Mouse (Mus musculus) MEL (cell line): ENCODE data around the gene Sbk3. TPM values are rescaled to one million over a fixed set of nuclear protein-coding genes. Genes with fewer than 3 reads are reported as not detected.

Experiments used
- DNase-seq: peaks from one replicate; pipeline ENCODE4 v3.0.0; 2011; ENCODE audit warnings: low read depth, low spot score
- H3K27ac ChIP-seq: 2 replicates; pipeline ENCODE4 v1.5.1; 2012; ENCODE audit warnings: low read depth, mild to moderate bottlenecking, control low read depth, low read length, moderate library complexity; ENCODE audit not compliant: control insufficient read depth
- H3K27me3 ChIP-seq, 2 experiments: fragments of 150-350 bp in 1 of 2; sonication (generic) in 1 of 2; 2 replicates each; pipeline ENCODE4 v1.6.1; 2012; ENCODE audit warnings: low read length in 2 of 2, mild to moderate bottlenecking in 2 of 2, improper control_type of control experiment in 1 of 2, moderate library complexity in 1 of 2; ENCODE audit not compliant: insufficient read depth in 2 of 2, control insufficient read depth in 1 of 2
- H3K36me3 ChIP-seq, 2 experiments: 2 replicates each; pipeline ENCODE4 v1.6.1; 2012 to 2014; ENCODE audit warnings: low read length in 2 of 2, improper control_type of control experiment in 1 of 2, inconsistent platforms in 1 of 2, mild to moderate bottlenecking in 1 of 2; ENCODE audit not compliant: insufficient read depth in 2 of 2, control insufficient read depth in 1 of 2
- H3K4me1 ChIP-seq, 2 experiments: fragments of 150-350 bp in 1 of 2; sonication (generic) in 1 of 2; 2 replicates each; pipeline ENCODE4 v1.6.1; 2012; ENCODE audit warnings: low read length in 2 of 2, improper control_type of control experiment in 1 of 2, mild to moderate bottlenecking in 1 of 2; ENCODE audit not compliant: insufficient read depth in 2 of 2, control insufficient read depth in 1 of 2
- H3K4me3 ChIP-seq, 2 experiments: fragments of 150-350 bp in 1 of 2; sonication (generic) in 1 of 2; 2 replicates each; pipeline ENCODE4 v1.5.1; 2012; ENCODE audit warnings: low read depth in 2 of 2, low read length in 2 of 2, mild to moderate bottlenecking in 2 of 2, moderate library complexity in 2 of 2, control low read depth in 1 of 2, improper control_type of control experiment in 1 of 2; ENCODE audit not compliant: control insufficient read depth in 1 of 2, insufficient read depth in 1 of 2
- H3K79me2 ChIP-seq: 2 replicates; pipeline ENCODE4 v1.6.1; 2012; ENCODE audit warnings: mild to moderate bottlenecking, low read length, moderate library complexity; ENCODE audit not compliant: control insufficient read depth, poor library complexity, insufficient read depth
- H3K9ac ChIP-seq: 2 replicates; pipeline ENCODE4 v1.6.1; 2012; ENCODE audit warnings: low read depth, mild to moderate bottlenecking, control low read depth, low read length, moderate library complexity; ENCODE audit not compliant: control insufficient read depth, poor library complexity, severe bottlenecking
- H3K9me3 ChIP-seq: fragments of 150-350 bp; sonication (generic); replicated peaks from 2 replicates; pipeline ENCODE4 v1.6.1; 2012; ENCODE audit warnings: mild to moderate bottlenecking, low read length, improper control_type of control experiment, moderate library complexity; ENCODE audit not compliant: insufficient read depth
- CTCF ChIP-seq, 3 experiments: IDR thresholded peaks in 2 of 3; conservative IDR thresholded peaks in 1 of 3; 2 replicates each; pipeline ENCODE4 v1.5.1; 2011 to 2012; ENCODE audit warnings: low read length in 3 of 3, low read depth in 2 of 3, mild to moderate bottlenecking in 2 of 3, improper control_type of control experiment in 1 of 3, inconsistent platforms in 1 of 3, mixed read lengths in 1 of 3, moderate library complexity in 1 of 3; ENCODE audit not compliant: control insufficient read depth in 1 of 3, insufficient read depth in 1 of 3, poor library complexity in 1 of 3, severe bottlenecking in 1 of 3
- ELF1 ChIP-seq: IDR thresholded peaks from 2 replicates; pipeline ENCODE4 v1.6.1; 2014; ENCODE audit warnings: low read depth, mild to moderate bottlenecking, inconsistent platforms, low read length, improper control_type of control experiment, moderate library complexity
- EP300 ChIP-seq, 2 experiments: IDR thresholded peaks; 2 replicates each; pipeline ENCODE4 v1.6.1; 2011; ENCODE audit warnings: improper control_type of control experiment in 2 of 2, low read length in 2 of 2, low read depth in 1 of 2, mild to moderate bottlenecking in 1 of 2
- MAZ ChIP-seq: IDR thresholded peaks from 2 replicates; pipeline ENCODE4 v1.6.1; 2012; ENCODE audit warnings: low read depth, mild to moderate bottlenecking, inconsistent platforms, low read length, improper control_type of control experiment
- MXI1 ChIP-seq: IDR thresholded peaks from 2 replicates; pipeline ENCODE4 v1.6.1; 2011; ENCODE audit warnings: mild to moderate bottlenecking, low read depth, low read length, improper control_type of control experiment
- MYC ChIP-seq: IDR thresholded peaks from 2 replicates; pipeline ENCODE4 v1.6.1; 2011; ENCODE audit warnings: low read depth, mild to moderate bottlenecking, low read length, improper control_type of control experiment, moderate library complexity
- POLR2AphosphoS5 ChIP-seq: IDR thresholded peaks from 2 replicates; pipeline ENCODE4 v1.6.1; 2012; ENCODE audit warnings: low read depth, borderline replicate concordance, mild to moderate bottlenecking, inconsistent platforms, low read length, moderate library complexity, mixed read lengths
- SMC3 ChIP-seq: IDR thresholded peaks from 2 replicates; pipeline ENCODE4 v1.6.1; 2011; ENCODE audit warnings: low read depth, low read length, improper control_type of control experiment
- TBP ChIP-seq: IDR thresholded peaks from 2 replicates; pipeline ENCODE4 v1.8.0; 2011; ENCODE audit warnings: low read depth, low read length, improper control_type of control experiment
- USF1 ChIP-seq: IDR thresholded peaks from 2 replicates; pipeline ENCODE4 v1.6.1; 2014; ENCODE audit warnings: low read depth, mild to moderate bottlenecking, inconsistent platforms, low read length, improper control_type of control experiment, moderate library complexity
- ZC3H11A ChIP-seq: IDR thresholded peaks from 2 replicates; pipeline ENCODE4 v1.6.1; 2012; ENCODE audit warnings: low read depth, mild to moderate bottlenecking, inconsistent platforms, low read length, improper control_type of control experiment
- ZKSCAN1 ChIP-seq: IDR thresholded peaks from 2 replicates; pipeline ENCODE4 v1.6.1; 2012; ENCODE audit warnings: low read depth, mild to moderate bottlenecking, inconsistent platforms, low read length, improper control_type of control experiment, moderate library complexity
- ZNF384 ChIP-seq: IDR thresholded peaks from 2 replicates; pipeline ENCODE4 v1.6.1; 2012; ENCODE audit warnings: low read depth, mild to moderate bottlenecking, inconsistent platforms, low read length, improper control_type of control experiment
- polyA plus RNA-seq, 2 experiments: library from polyadenylated mRNA; stranded (reverse) in 1 of 2; unstranded in 1 of 2; fragments of >175 nt in 1 of 2; fragments of >200 nt in 1 of 2; gene quantifications; 2 replicates each; pipeline versions ENCODE4 v1.2.1 to v1.2.4; 2012; ENCODE audit warnings: low replicate concordance in 2 of 2, low read depth in 1 of 2; ENCODE audit not compliant: insufficient read length in 2 of 2, insufficient read depth in 1 of 2, missing spikeins in 1 of 2
- total RNA-seq: library from RNA; depleted of rRNA; stranded (reverse); fragments of 300-350 nt; gene quantifications from 2 replicates; pipeline ENCODE4 v1.2.3, GENCODE M21; 2012

The Sbk3 gene
- total and polyA plus RNA-seq, 3 experiments = not detected

GRCm38 (mm10) chr7:4950561-4951342 is 20.2 kb downstream of the Sbk3 start:
- TF ChIP-seq CTCF (IDR thresholded peaks at IDR 0.05 in 2 of 3, conservative IDR thresholded peaks at IDR 0.05 in 1 of 3; ENCODE audit: control insufficient read depth in 1 of 3, insufficient read depth in 1 of 3, low read depth in 2 of 3, low read length in 3 of 3, poor library complexity in 1 of 3, severe bottlenecking in 1 of 3) (no peak), ZKSCAN1 (no peak), ZC3H11A (no peak), MAZ (no peak)
- Histone ChIP-seq H3K9ac (no peak overlapping the region), H3K4me1 (no peaks in the 10 kb centered on the region), H3K36me3 (no peaks in the 10 kb centered on the region), H3K4me3 (no peak overlapping the region), H3K9me3 (no peaks in the 10 kb centered on the region), H3K27me3 (peaks cover 0 to 1% of the 10 kb centered on the region in 2 experiments; a peak in 2 of 4 replicates), H3K79me2 (no peaks in the 10 kb centered on the region), H3K27ac (no peak overlapping the region)
- DNase-seq = no peak

GRCm38 (mm10) chr7:4948386-4948785 is 22.6 kb downstream of the Sbk3 start:
- no peak for TF ChIP-seq POLR2AphosphoS5
- no peak for TF ChIP-seq ELF1
- TF ChIP-seq EP300 (IDR thresholded peaks at IDR 0.05; ENCODE audit: low read depth in 1 of 2, low read length in 2 of 2) = no peak
- TF ChIP-seq ZNF384 = no peak
- H3K4me1 ChIP-seq = no peaks in the 10 kb centered on the region
- no peak overlapping the region for H3K9ac ChIP-seq
- no peaks in the 10 kb centered on the region for H3K36me3 ChIP-seq
- no peaks in the 10 kb centered on the region for H3K27me3 ChIP-seq
- no peak for DNase-seq
- no peaks in the 10 kb centered on the region for H3K79me2 ChIP-seq
- no peak overlapping the region for H3K4me3 ChIP-seq
- no peaks in the 10 kb centered on the region for H3K9me3 ChIP-seq
- H3K27ac ChIP-seq = no peak overlapping the region

GRCm38 (mm10) chr7:4947855-4948254 is 23.1 kb downstream of the Sbk3 start:
- DNase-seq = no peak
- TF ChIP-seq MXI1 (no peak), CTCF (IDR thresholded peaks at IDR 0.05 in 2 of 3, conservative IDR thresholded peaks at IDR 0.05 in 1 of 3; ENCODE audit: control insufficient read depth in 1 of 3, insufficient read depth in 1 of 3, low read depth in 2 of 3, low read length in 3 of 3, poor library complexity in 1 of 3, severe bottlenecking in 1 of 3) (no peak), ZNF384 (no peak), USF1 (no peak), TBP (no peak), MYC (no peak), SMC3 (no peak)
- H3K9ac ChIP-seq = no peak overlapping the region
- no peak overlapping the region for H3K27ac ChIP-seq
- no peaks in the 10 kb centered on the region for H3K79me2 ChIP-seq
- H3K4me3 ChIP-seq = no peak overlapping the region
- no peaks in the 10 kb centered on the region for H3K36me3 ChIP-seq
- H3K27me3 ChIP-seq = no peaks in the 10 kb centered on the region
- H3K4me1 ChIP-seq = no peaks in the 10 kb centered on the region
- no peaks in the 10 kb centered on the region for H3K9me3 ChIP-seq
